Mouse (Mus musculus): Measurements from ENCODE around the gene Nhej1.

DNA sequence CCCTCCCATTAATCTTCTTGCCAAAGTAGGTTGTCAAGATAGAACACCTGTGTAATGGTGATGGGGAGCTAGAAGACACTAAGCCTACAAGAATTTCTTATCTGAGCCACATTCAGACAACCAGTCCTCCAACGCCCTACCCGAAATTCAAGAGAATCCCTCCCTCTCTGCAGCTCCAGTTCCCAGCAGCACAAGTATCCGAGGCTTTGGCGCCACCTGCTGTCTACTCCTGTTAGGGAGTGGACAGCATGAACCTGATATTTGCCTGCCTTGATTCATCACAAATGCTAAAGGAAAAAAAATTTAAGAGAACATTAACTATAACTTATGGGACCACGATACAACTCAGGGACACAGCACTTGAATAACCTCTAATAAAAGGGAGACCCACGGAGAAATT lies 108.2 kb downstream of the Nhej1 start:
- TF ChIP-seq POLR2A (IDR thresholded peaks at IDR 0.05; ENCODE audit: insufficient read length, low read depth) = no peak
- no peak for TF ChIP-seq TCF12 (IDR thresholded peaks at IDR 0.05; ENCODE audit: insufficient read depth, poor library complexity, severe bottlenecking)
- no peak for TF ChIP-seq POLR2AphosphoS2 (IDR thresholded peaks at IDR 0.05; ENCODE audit: insufficient read length, low read depth)
- TF ChIP-seq REST (IDR thresholded peaks at IDR 0.05; ENCODE audit: insufficient read depth, insufficient read length) = no peak
- TF ChIP-seq MYOG (IDR thresholded peaks at IDR 0.05; ENCODE audit: control insufficient read depth in 1 of 3, insufficient read depth in 1 of 3, insufficient read length in 2 of 3, low read depth in 2 of 3) = no peak
- TF ChIP-seq USF1 (IDR thresholded peaks at IDR 0.05; ENCODE audit: low read depth) = no peak
- TF ChIP-seq CEBPB (IDR thresholded peaks at IDR 0.05; ENCODE audit: insufficient read depth, poor library complexity, severe bottlenecking) = no peak
- TF ChIP-seq E2F4 (IDR thresholded peaks at IDR 0.05; ENCODE audit: insufficient read depth) = no peak

Data from myocyte (in vitro differentiated cells).